Mouse (Mus musculus) large intestine, adult 2 months (tissue): ENCODE data around the gene Slc25a12. TPM values are rescaled to one million over a fixed set of nuclear protein-coding genes. Genes with fewer than 3 reads are reported as not detected.

ENCODE experiments used
- DNase-seq: peaks from one replicate; pipeline ENCODE4 v3.0.0-alpha.2; 2012; ENCODE audit warnings: low read depth, low spot score
- WGBS: fragments of 180-500 bp; shearing (Covaris S2); methylation state at CpG from one replicate; pipeline ENCODE4 v1.1.7; 2018; 5-methylcytosine and 5-hydroxymethylcytosine counted together
- polyA plus RNA-seq: library from polyadenylated mRNA; depleted of rRNA; stranded (reverse); fragments of >200 nt; gene quantifications from 2 replicates; pipeline ENCODE4 v1.2.3, GENCODE M21; 2012

Gene Slc25a12
- polyA plus RNA-seq, 1 experiment: 19.7 TPM

GRCm38 (mm10) chr2:71270085-71270484, 97.5 kb downstream of the Slc25a12 start:
- no peak for DNase-seq
- WGBS: 61% methylated on average over 4 of the region's 4 CpGs

DNA sequence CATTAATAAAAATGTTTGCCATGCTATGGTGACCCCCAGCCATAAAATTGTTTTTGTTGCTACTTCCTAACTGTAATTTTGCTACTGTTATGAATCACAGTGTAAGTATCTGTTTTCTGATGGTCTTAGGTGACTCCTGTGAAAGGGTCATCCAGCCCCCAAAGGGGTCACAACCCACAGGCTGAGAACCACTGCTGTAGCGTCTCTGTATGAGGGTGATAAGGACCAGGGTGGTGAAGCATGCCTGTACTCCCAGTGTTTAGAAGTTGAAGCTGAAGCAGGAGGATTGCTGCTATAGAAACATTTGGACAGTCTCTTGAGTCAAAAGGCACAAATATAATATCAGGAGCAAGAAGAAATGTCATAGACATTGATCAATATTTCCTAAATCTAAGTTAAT, 98.2 kb downstream of the Slc25a12 start:
- DNase-seq: no peak

GRCm38 (mm10) chr2:71268691-71269090, 98.9 kb downstream of the Slc25a12 start:
- DNase-seq: no peak
- WGBS: 90% methylated on average over 8 of the region's 8 CpGs

More for the DNA sequence above, 98.2 kb downstream of the Slc25a12 start:
- 70% methylated on average over 1 of the region's 1 CpGs for WGBS

- WGBS: 95% methylated on average over 20 of the region's 20 CpGs
- no peak for DNase-seq
These were observed 103.0 kb downstream of the Slc25a12 start for GRCm38 (mm10) chr2:71264585-71264984.

DNA sequence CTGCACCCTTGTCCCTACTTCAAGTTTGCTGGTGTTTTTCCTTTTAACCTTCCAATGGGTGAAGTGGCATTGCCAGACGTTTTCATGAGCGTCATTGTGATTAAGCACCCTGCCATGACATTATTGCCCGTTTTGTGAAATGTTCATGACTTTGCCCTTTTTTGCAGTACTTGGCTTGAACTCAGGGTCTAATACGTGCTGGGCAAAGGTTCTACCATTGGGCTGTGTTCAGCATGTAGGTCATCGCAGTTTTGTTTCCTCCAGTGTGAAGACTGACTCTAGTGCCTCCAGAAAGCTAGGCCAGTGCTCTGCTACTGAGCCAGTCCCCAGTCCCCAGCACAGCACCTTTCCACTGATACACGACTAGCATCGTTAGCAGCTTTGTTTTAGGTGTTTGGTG, 111.0 kb downstream of the Slc25a12 start:
- WGBS: 93% methylated on average over 7 of the region's 7 CpGs

GRCm38 (mm10) chr2:71254836-71255235, 112.7 kb downstream of the Slc25a12 start:
- no peak for DNase-seq
- 77% methylated on average over 4 of the region's 4 CpGs for WGBS

More for the DNA sequence above, 111.0 kb downstream of the Slc25a12 start:
- DNase-seq: no peak

- 73% methylated on average over 5 of the region's 5 CpGs for WGBS
- no peak for DNase-seq
These were observed 116.7 kb downstream of the Slc25a12 start for GRCm38 (mm10) chr2:71250841-71251240.

GRCm38 (mm10) chr2:71248071-71248470, 119.5 kb downstream of the Slc25a12 start:
- WGBS: 75% methylated on average over 3 of the region's 3 CpGs
- DNase-seq: no peak

DNA sequence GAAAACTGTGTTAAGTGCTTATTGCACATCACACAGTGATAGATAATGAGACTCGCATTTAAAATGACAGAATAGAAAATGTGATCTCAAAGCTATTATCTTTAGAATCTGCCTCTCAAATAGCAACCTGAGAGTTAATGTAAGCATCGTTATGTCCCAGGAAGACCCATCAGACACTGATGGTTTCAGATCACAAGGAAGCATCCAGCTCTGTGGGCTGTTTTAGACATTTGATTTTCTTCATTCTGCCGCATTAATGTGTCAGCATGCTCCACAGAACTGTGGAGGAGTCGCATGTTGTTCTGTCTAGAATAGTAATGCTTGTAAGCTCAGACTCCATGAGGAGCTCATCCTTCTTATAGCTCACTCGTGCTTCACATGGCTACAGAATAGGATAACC, 121.5 kb downstream of the Slc25a12 start:
- no peak for DNase-seq
- WGBS: 93% methylated on average over 5 of the region's 5 CpGs

- DNase-seq: no peak
- WGBS: 90% methylated on average over 3 of the region's 3 CpGs
These were observed 122.1 kb downstream of the Slc25a12 start for GRCm38 (mm10) chr2:71245416-71245815.

DNA sequence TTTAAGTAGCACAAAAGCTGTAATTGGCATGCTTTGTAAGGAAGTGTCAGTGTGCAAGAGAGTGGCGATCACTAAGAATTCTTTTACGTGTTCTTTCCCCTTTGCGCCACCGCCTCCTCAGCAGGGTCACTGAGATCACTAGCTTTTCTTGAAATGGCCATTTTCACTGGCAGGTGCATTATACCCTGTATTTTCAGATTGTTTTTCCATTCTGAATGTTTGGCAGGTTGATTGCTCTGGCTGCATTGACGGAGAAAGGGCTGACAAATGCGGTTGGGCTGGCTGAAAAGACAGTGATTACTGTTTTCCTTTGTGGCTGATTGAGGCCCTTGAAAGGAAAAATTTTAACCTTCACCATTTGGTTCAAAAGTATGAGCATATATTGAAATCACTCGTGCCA, 122.7 kb downstream of the Slc25a12 start:
- no peak for DNase-seq
- WGBS: 93% methylated on average over 7 of the region's 7 CpGs

DNA sequence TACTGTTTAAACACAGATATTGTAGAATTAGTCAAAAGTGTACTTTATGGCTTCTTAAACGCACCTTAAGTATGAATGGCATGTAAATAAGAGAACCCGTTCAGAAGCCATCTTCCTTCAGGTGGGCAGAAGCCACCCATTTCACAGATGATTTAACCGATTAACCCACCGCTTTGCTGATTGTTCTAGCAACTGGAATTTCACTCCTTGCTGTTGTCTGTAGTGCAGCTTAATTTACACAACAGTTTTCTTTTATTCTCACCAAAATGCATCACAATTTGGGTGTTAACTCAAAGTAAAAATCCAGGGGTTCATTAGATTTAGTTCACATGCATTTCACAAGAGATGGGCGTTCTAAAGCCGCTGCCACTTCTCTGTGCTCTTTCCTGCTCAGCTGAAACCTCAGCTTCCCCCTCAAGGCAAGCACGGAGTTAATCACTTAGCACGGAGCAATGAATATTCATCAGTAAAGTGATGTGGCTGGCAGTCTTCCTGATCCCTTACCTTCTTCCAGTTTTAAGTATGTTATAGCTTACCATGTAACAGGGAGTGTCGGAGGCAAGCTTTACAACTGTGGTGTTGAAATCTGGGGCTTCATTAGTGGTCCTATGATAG, 124.4 kb downstream of the Slc25a12 start:
- WGBS: 80% methylated on average over 9 of the region's 9 CpGs
- no peak for DNase-seq

DNA sequence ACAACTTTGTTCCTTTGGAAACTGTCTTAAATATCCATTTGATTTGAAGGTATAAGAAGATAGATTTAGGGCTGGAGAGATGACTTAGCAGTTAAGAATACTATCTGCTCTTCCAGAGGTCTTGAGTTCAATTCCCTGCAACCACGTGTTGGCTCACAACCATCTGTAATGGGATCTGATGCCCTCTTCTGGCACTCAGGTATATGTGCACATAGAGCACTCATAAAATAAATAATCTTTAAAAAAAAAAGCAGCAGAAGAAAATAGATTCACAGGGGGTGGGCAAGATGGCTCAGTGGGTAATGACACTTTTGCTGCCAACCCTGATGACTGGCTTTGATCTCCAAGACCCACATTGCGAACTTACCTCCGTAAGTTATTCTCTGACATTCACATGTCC, 125.4 kb downstream of the Slc25a12 start:
- no peak for DNase-seq
- WGBS: 94% methylated on average over 3 of the region's 3 CpGs

- WGBS: 94% methylated on average over 2 of the region's 2 CpGs
- DNase-seq: no peak
These were observed 126.0 kb downstream of the Slc25a12 start for GRCm38 (mm10) chr2:71241505-71241904.

DNA sequence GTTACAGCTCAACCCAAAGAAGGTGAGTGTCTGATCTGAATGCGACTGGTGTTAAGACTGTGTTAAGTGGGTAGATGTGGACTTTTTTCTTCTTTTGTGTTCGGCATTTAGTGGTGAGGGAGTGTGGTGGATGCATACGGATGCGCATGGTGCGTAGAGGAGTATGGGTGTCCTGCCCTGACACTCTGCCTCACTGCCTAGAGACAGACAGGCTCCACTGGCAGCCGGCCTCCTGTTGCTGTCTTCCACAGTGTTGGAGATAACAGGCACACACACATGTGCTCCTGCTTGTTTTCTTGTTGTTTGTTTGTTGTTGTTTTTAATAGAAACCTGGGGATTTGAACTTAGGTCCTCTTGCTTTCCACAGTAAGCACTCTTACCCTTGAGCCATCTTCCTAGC, 131.5 kb downstream of the Slc25a12 start:
- DNase-seq: no peak
- 98% methylated on average over 6 of the region's 6 CpGs for WGBS

GRCm38 (mm10) chr2:71235420-71235819, 132.1 kb downstream of the Slc25a12 start:
- DNase-seq: no peak
- 94% methylated on average over 4 of the region's 4 CpGs for WGBS

DNA sequence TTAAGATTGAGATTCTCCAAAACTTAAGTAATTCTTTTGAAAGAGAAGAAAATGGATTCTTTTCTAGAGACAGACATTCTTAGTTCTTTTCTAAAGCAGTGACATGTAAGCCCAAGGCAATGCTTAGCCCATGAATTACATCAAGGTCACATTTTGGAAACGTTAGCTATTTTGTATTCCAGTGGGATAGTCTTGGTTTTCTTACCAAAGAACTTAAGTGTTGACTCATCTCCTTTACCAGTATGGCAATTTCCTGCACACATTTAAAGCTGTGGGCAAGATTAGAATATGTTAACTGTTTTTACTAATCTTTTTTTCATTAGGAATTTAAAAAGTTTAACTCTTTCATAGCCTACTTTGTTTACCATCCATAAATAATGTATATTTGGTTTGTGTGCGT, 134.6 kb downstream of the Slc25a12 start:
- 79% methylated on average over 2 of the region's 2 CpGs for WGBS
- no peak for DNase-seq

GRCm38 (mm10) chr2:71231951-71232350, 135.6 kb downstream of the Slc25a12 start:
- 50% methylated on average over 5 of the region's 5 CpGs for WGBS
- DNase-seq: no peak

DNA sequence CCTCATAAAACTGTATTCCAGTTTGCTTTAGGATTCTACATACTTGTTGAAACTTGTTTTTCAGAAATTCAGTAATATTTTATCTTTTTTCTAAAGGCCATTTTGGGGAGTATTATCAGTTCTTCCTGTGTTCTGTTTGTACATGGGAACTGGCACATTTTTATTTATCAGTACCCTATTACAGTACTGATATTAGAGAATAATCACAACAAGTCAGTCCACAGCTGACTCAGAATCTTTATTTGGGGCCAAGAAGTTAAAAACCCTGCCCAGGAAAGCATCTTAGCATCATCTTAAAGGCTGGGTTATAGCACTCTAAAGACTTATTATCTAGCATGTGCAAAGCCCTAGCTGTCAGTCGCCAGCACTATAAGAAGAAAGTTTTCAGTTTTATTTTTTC, 137.9 kb downstream of the Slc25a12 start:
- DNase-seq: no peak
- WGBS: 82% methylated on average over 1 of the region's 1 CpGs

DNA sequence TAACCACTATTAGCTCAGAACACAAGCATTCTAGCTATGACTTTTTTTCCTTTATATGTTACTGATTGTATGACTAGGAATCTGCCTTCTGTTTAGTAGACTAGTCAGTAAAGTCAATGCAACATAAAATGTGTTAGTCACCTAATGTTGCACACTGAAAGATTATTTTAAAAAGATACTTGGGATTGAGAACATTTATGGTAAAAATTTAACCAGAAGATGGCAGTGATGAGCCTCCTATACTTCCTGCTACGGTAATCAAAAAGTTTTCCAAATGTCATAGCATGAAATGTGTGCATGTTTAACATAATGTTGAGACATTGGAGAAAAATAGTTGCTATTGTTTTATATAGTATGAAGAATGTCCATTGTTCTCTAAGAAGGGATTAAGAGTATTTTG, 140.2 kb downstream of the Slc25a12 start:
- no peak for DNase-seq
- 31% methylated on average over 1 of the region's 1 CpGs for WGBS
